Mouse (Mus musculus) forebrain, embryonic 16.5 days (tissue): ENCODE data around the gene Caprin1. TPM values are rescaled to one million over a fixed set of nuclear protein-coding genes. Genes with fewer than 3 reads are reported as not detected.

ENCODE experiments used
- ATAC-seq: fragments of 200-750 bp; cut with Nextera tagmentation; 2 replicates; pipeline ENCODE4 v1.8.0; 2017; ENCODE audit warnings: mild to moderate bottlenecking, moderate library complexity
- H3K27ac ChIP-seq: fragments of 300-500 bp; sonication (generic); 2 replicates; pipeline ENCODE4 v1.5.1; 2014; ENCODE audit warnings: low read length, control low read depth
- H3K27me3 ChIP-seq: fragments of 300-500 bp; sonication (generic); replicated peaks from 2 replicates; pipeline ENCODE4 v1.6.1; 2014; ENCODE audit warnings: low read length; ENCODE audit not compliant: control insufficient read depth, insufficient read depth
- H3K36me3 ChIP-seq: fragments of 300-500 bp; sonication (generic); 2 replicates; pipeline ENCODE4 v1.6.1; 2014; ENCODE audit not compliant: control insufficient read depth, insufficient read depth
- H3K4me1 ChIP-seq: fragments of 300-500 bp; sonication (generic); replicated peaks from 2 replicates; pipeline ENCODE4 v1.6.1; 2014; ENCODE audit warnings: low read length; ENCODE audit not compliant: control insufficient read depth, insufficient read depth
- H3K4me2 ChIP-seq: fragments of 300-500 bp; sonication (generic); 2 replicates; pipeline ENCODE4 v1.6.1; 2014; ENCODE audit warnings: mild to moderate bottlenecking, low read length, control low read depth
- H3K4me3 ChIP-seq: fragments of 300-500 bp; sonication (generic); replicated peaks from 2 replicates; pipeline ENCODE4 v1.5.1; 2014; ENCODE audit warnings: mild to moderate bottlenecking, low read length, control low read depth
- H3K9ac ChIP-seq: fragments of 300-500 bp; sonication (generic); replicated peaks from 2 replicates; pipeline ENCODE4 v1.6.1; 2014; ENCODE audit warnings: low read depth, low read length, control low read depth
- H3K9me3 ChIP-seq: fragments of 300-500 bp; sonication (generic); 2 replicates; pipeline ENCODE4 v1.6.1; 2016; ENCODE audit warnings: low read length; ENCODE audit not compliant: control insufficient read depth
- WGBS: fragments of 180-500 bp; shearing (Covaris S2); extraction: QIAGEN DNeasy Blood & Tissue Kit; methylation state at CpG from one replicate; pipeline ENCODE4 v1.1.7; 2014; 5-methylcytosine and 5-hydroxymethylcytosine counted together
- polyA plus RNA-seq: library from polyadenylated mRNA; unstranded; fragments of >200 nt; fragmentation: Nextera tagmentation; extraction: Ambion mirVana; gene quantifications from 2 replicates; pipeline ENCODE4 v1.2.1, GENCODE M21; 2015

Gene Caprin1
- 472 and 511 TPM in 2 replicates for polyA plus RNA-seq

GRCm38 (mm10) chr2:103797491-103798009 is at the start of gene Caprin1:
TSS of gene Caprin1 (minus strand) at chr2:103797649.
- Histone ChIP-seq H3K4me3 (peak within 1 kb of the TSS; percentile 99), H3K4me2 (peak within 1 kb of the TSS; percentile 81), H3K9ac (peak within 1 kb of the TSS; percentile 99), H3K36me3 (0 out of 2 replicates have a peak, but pooled peaks cover 3% of the 10 kb centered on the region), H3K9me3 (no peaks in the 10 kb centered on the region), H3K27me3 (no peaks in the 10 kb centered on the region), H3K27ac (peak within 1 kb of the TSS; percentile 99), H3K4me1 (peaks cover 19% of the 10 kb centered on the region)
- peak; percentile 94 for ATAC-seq
- under 1% methylated on average over 32 of the region's 33 CpGs for WGBS

- H3K27ac ChIP-seq = no peak overlapping the region
- H3K36me3 ChIP-seq = no peaks in the 10 kb centered on the region
- no peaks in the 10 kb centered on the region for H3K4me1 ChIP-seq
- ATAC-seq = no peak
- no peaks in the 10 kb centered on the region for H3K9me3 ChIP-seq
- H3K4me2 ChIP-seq = no peak overlapping the region
- no peak overlapping the region for H3K9ac ChIP-seq
- no peaks in the 10 kb centered on the region for H3K27me3 ChIP-seq
- H3K4me3 ChIP-seq = no peak overlapping the region
- 88% methylated on average over 1 of the region's 1 CpGs for WGBS
These were observed 49.4 kb upstream of the Caprin1 start for GRCm38 (mm10) chr2:103846875-103847274.

- Histone ChIP-seq H3K27me3 (no peaks in the 10 kb centered on the region), H3K4me1 (no peaks in the 10 kb centered on the region), H3K27ac (no peak overlapping the region), H3K9me3 (no peaks in the 10 kb centered on the region), H3K36me3 (no peaks in the 10 kb centered on the region), H3K9ac (no peak overlapping the region), H3K4me2 (no peak overlapping the region), H3K4me3 (no peak overlapping the region)
- no peak for ATAC-seq
- 90% methylated on average over 4 of the region's 4 CpGs for WGBS
These were observed 48.8 kb upstream of the Caprin1 start for GRCm38 (mm10) chr2:103846271-103846670.

- WGBS = 91% methylated on average over 2 of the region's 2 CpGs
- Histone ChIP-seq H3K4me3 (no peak overlapping the region), H3K4me2 (no peak overlapping the region), H3K9me3 (no peaks in the 10 kb centered on the region), H3K27ac (no peak overlapping the region), H3K36me3 (no peaks in the 10 kb centered on the region), H3K27me3 (no peaks in the 10 kb centered on the region), H3K9ac (no peak overlapping the region), H3K4me1 (no peaks in the 10 kb centered on the region)
- ATAC-seq = no peak
These were observed 46.6 kb upstream of the Caprin1 start for GRCm38 (mm10) chr2:103844016-103844415.

GRCm38 (mm10) chr2:103843321-103843720 is 45.9 kb upstream of the Caprin1 start:
- H3K27me3 ChIP-seq = no peaks in the 10 kb centered on the region
- H3K36me3 ChIP-seq = no peaks in the 10 kb centered on the region
- H3K27ac ChIP-seq = no peak overlapping the region
- no peaks in the 10 kb centered on the region for H3K4me1 ChIP-seq
- H3K9me3 ChIP-seq = no peaks in the 10 kb centered on the region
- no peak overlapping the region for H3K9ac ChIP-seq
- ATAC-seq = no peak
- no peak overlapping the region for H3K4me3 ChIP-seq
- WGBS = 96% methylated on average over 13 of the region's 13 CpGs
- no peak overlapping the region for H3K4me2 ChIP-seq

GRCm38 (mm10) chr2:103842299-103842698 is 44.9 kb upstream of the Caprin1 start:
- no peaks in the 10 kb centered on the region for H3K4me1 ChIP-seq
- no peaks in the 10 kb centered on the region for H3K9me3 ChIP-seq
- H3K27ac ChIP-seq = no peak overlapping the region
- no peak overlapping the region for H3K9ac ChIP-seq
- no peak overlapping the region for H3K4me3 ChIP-seq
- no peak overlapping the region for H3K4me2 ChIP-seq
- no peak for ATAC-seq
- no peaks in the 10 kb centered on the region for H3K27me3 ChIP-seq
- 93% methylated on average over 5 of the region's 5 CpGs for WGBS
- no peaks in the 10 kb centered on the region for H3K36me3 ChIP-seq

GRCm38 (mm10) chr2:103838483-103838882 is 41.0 kb upstream of the Caprin1 start:
- WGBS = 80% methylated on average over 3 of the region's 3 CpGs
- H3K27ac ChIP-seq = no peak overlapping the region
- no peak overlapping the region for H3K4me2 ChIP-seq
- H3K9me3 ChIP-seq = no peaks in the 10 kb centered on the region
- no peak for ATAC-seq
- no peak overlapping the region for H3K9ac ChIP-seq
- H3K27me3 ChIP-seq = no peaks in the 10 kb centered on the region
- H3K4me3 ChIP-seq = no peak overlapping the region
- no peaks in the 10 kb centered on the region for H3K4me1 ChIP-seq
- H3K36me3 ChIP-seq = no peaks in the 10 kb centered on the region

- Histone ChIP-seq H3K36me3 (no peaks in the 10 kb centered on the region), H3K27ac (no peak overlapping the region), H3K27me3 (no peaks in the 10 kb centered on the region), H3K4me3 (no peak overlapping the region), H3K9me3 (no peaks in the 10 kb centered on the region), H3K4me2 (no peak overlapping the region), H3K9ac (no peak overlapping the region), H3K4me1 (no peaks in the 10 kb centered on the region)
- ATAC-seq = no peak
- WGBS = 84% methylated on average over 4 of the region's 4 CpGs
These were observed 39.7 kb upstream of the Caprin1 start for GRCm38 (mm10) chr2:103837166-103837565.

- no peak overlapping the region for H3K4me2 ChIP-seq
- no peak overlapping the region for H3K27ac ChIP-seq
- H3K9me3 ChIP-seq = no peaks in the 10 kb centered on the region
- no peaks in the 10 kb centered on the region for H3K4me1 ChIP-seq
- no peak overlapping the region for H3K9ac ChIP-seq
- no peaks in the 10 kb centered on the region for H3K36me3 ChIP-seq
- WGBS = 74% methylated on average over 11 of the region's 11 CpGs
- no peak overlapping the region for H3K4me3 ChIP-seq
- ATAC-seq = no peak
- H3K27me3 ChIP-seq = no peaks in the 10 kb centered on the region
These were observed 38.4 kb upstream of the Caprin1 start for GRCm38 (mm10) chr2:103835614-103836395.
